Mouse (Mus musculus) left cerebral cortex, adult 2 months (tissue): Measurements from ENCODE around the gene Mdn1. TPM values are rescaled to one million over a fixed set of nuclear protein-coding genes. Genes with fewer than 3 reads are reported as not detected.
A peak's percentile ranks its signal among the peaks of the same experiment; 100 is the strongest.

Experiments
- DNase-seq, 2 experiments: peaks; one replicate each; pipeline ENCODE4 v3.0.0; 2021 to 2022; ENCODE audit warnings: low spot score in 2 of 2, mixed read lengths in 1 of 2; ENCODE audit errors: extremely low spot score in 1 of 2
- H3K27ac ChIP-seq: fragments of 200-600 bp; 2 replicates; pipeline ENCODE4 v1.8.1; 2022
- H3K4me3 ChIP-seq: fragments of 200-600 bp; 2 replicates; pipeline ENCODE4 v1.8.1; 2022
- CTCF ChIP-seq: fragments of 200-600 bp; IDR thresholded peaks from 2 replicates; pipeline ENCODE4 v1.8.1; 2022; ENCODE audit warnings: antibody characterized with exemption, mild to moderate bottlenecking, moderate library complexity
- intact Hi-C: fragments of 180-260 bp; cut with DNase I; formaldehyde crosslinking; loops from one replicate; pipeline ENCODE4 v1.15.1; 2025
- long read RNA-seq, 2 experiments: library from polyadenylated mRNA; stranded (forward); transcript quantifications; one replicate each; pipeline ENCODE4 v2.0.0; 2021; ENCODE audit warnings: borderline mapping rate in 2 of 2
- total RNA-seq, 2 experiments: library from RNA; stranded (reverse); gene quantifications; 2 replicates each; pipeline ENCODE4 v1.2.3; 2021

Mdn1 gene
- 10 to 100 TPM; 43.6 to 44.3 TPM for total RNA-seq
- long read RNA-seq, experiment 1, partial matches to known transcripts: 1 of 2 reads
- long read RNA-seq, experiment 1, other reads (novel, unspliced or antisense): 1 of 2 reads
- long read RNA-seq, experiment 2, partial matches to known transcripts: 3 of 4 reads
- long read RNA-seq, experiment 2, other reads (novel, unspliced or antisense): 1 of 4 reads

- no peak for TF ChIP-seq CTCF
- intact Hi-C loops: no loop called here
- peak; percentile 97 to 98 for DNase-seq
Observed at GRCm38 (mm10) chr4:32656918-32657662, at the start of gene Mdn1. TSS of gene Mdn1 (plus strand) at chr4:32657119.

GRCm38 (mm10) chr4:32615034-32615881 lies 41.7 kb upstream of the Mdn1 start, which contains the start of gene Casp8ap2:
TSS of gene Casp8ap2 (plus strand) at chr4:32615451.
- TF ChIP-seq CTCF: no peak
- intact Hi-C loops: no loop called here
- peak within 1 kb of the TSS; percentile 92 for H3K27ac ChIP-seq

More at GRCm38 (mm10) chr4:32656918-32657662, at the start of gene Mdn1:
- H3K27ac ChIP-seq: peak within 1 kb of the TSS; percentile 80
- peak within 1 kb of the TSS; percentile 95 for H3K4me3 ChIP-seq

DNA sequence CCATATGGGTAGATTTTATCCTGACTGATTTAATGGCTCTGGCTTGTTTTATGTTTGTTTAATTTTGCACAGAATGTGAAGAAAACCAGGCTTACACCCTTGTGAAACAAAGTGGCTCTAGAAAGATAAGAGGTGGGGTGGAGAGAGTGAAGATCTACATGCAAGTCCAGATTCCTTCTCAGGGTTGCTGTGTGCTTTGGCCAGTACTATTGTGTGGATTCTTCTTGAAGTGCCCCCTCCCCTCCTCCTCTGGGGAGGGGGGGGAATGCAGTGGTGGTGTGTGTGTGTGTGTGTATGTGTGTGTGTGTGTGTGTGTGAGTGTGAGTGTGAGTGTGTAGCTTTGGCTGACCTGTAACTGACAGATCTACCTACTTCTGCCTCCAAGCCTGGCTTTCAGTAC lies 35.3 kb upstream of the Mdn1 start:
- no peak overlapping the region for H3K4me3 ChIP-seq
- H3K27ac ChIP-seq: no peak overlapping the region
- no peak for DNase-seq
- TF ChIP-seq CTCF: no peak
- intact Hi-C loops: no loop called here

More at GRCm38 (mm10) chr4:32615034-32615881, 41.7 kb upstream of the Mdn1 start, which contains the start of gene Casp8ap2:
- peak; percentile 96 to 99 for DNase-seq
- H3K4me3 ChIP-seq: peak within 1 kb of the TSS; percentile 95

DNA sequence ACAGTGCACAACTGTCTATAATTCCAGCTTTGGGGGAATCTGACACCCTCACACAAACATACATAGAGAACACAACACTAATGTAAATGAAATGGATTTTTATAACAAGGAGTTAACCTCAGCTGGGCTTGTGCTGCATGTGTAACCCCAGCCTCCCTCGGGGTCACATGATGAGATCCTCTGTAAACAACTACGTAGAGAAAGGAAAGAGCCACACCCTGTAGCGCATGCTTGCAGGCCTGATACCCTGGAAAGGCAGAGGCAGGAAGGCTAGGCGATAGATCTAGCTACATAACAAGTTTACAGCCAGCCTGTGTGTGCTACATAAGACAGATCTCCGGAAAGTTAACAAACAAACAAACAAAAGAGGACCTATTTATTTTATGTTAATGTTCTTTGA lies 5.2 kb upstream of the Mdn1 start:
- H3K4me3 ChIP-seq: no peak overlapping the region
- intact Hi-C loops: no loop called here
- DNase-seq: no peak
- TF ChIP-seq CTCF: no peak
- H3K27ac ChIP-seq: no peak overlapping the region

DNA sequence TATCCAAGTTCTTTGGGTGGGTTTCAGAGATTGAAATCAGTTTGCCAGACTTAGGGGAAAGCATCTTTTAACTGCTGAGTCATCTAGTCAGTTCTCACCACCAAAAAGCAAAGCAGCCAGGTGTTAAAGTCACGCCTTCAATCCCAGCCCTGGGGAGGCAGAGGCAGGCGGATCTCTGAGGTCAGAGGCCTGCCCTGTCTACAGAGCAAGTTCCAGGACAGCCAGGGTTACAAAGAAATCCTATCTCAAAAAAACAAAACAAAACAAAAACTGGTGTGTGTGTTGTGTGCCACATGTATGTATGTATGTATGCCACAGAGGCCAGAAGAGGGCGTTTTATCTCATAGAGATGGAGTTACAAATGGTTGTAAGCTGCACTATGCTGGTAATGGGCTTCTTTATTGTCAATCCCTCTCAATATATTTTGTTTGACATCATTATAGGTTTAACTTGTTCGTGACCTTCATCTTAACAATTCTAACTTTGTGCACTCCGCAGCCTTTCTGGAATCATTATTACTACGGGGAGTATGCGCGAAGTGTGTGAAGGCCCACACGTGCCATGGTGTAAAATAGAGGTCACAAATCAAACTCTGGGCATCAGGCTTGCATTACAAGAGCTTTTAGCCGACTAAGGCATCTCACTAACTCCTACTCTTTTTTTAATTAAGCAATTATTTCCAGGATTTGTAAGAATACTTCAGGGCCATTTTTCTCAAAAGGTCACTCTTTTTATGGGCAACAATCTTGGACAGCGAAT lies 594 bp upstream of the Mdn1 start:
- no peak for DNase-seq
- peak overlapping the region; percentile 95 for H3K4me3 ChIP-seq
- no peak for TF ChIP-seq CTCF
- intact Hi-C loops: no loop called here
- H3K27ac ChIP-seq: peak overlapping the region; percentile 80

GRCm38 (mm10) chr4:32665843-32666242 lies 8.9 kb downstream of the Mdn1 start:
- H3K27ac ChIP-seq: no peak overlapping the region
- no peak for TF ChIP-seq CTCF
- H3K4me3 ChIP-seq: no peak overlapping the region
- intact Hi-C loops: no loop called here
- no peak for DNase-seq

DNA sequence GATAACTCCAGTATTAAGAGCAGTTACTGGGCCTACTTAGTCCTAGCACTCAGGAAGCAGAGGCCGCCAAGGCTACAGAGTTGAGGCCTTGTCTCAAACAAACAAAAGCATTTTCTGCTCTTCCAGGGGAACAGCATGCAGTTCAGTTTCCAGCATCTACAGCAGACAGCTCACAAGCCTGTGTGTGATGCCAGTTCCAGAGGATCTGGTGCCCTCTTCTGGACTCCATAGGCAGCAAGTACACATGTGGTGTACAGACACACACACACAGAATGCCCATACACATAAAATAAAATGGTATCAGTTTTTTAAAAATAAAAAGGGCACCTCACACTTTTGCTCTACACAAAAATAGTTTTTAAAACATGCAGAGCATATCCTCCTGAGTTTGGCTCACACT lies 11.4 kb downstream of the Mdn1 start:
- no peak for DNase-seq
- TF ChIP-seq CTCF: no peak; the same call in 1 of the 2 replicates
- Histone ChIP-seq H3K4me3 (no peak overlapping the region), H3K27ac (no peak overlapping the region)
- intact Hi-C loops: no loop called here

GRCm38 (mm10) chr4:32669825-32670224 lies 12.9 kb downstream of the Mdn1 start:
- no peak overlapping the region for H3K27ac ChIP-seq
- intact Hi-C loops: no loop called here
- peak; percentile 28 for TF ChIP-seq CTCF
- DNase-seq: no peak
- no peak overlapping the region for H3K4me3 ChIP-seq

- DNase-seq: no peak
- TF ChIP-seq CTCF: no peak
- H3K4me3 ChIP-seq: no peak overlapping the region
- no peak overlapping the region for H3K27ac ChIP-seq
- intact Hi-C loops: no loop called here
Observed at GRCm38 (mm10) chr4:32674025-32674424, 17.1 kb downstream of the Mdn1 start.

DNA sequence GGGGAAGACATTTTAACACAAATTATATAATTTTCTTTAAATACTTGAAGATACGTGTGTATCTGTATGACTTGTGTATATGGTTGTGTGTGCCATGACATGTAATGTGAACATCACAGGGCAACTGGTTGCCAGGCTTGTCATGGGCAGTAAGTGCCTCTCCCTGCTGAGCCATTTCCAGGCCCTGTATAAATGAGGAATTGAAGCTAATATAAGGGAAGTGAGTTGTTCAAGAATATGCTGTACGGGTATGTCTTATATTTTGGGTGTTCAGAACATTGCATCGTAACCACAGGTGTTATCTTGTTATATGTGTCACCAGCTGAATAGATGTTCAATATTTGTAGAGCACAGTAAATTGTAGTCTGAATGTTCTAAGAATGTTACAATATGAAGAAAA lies 20.6 kb downstream of the Mdn1 start:
- intact Hi-C loops: no loop called here
- no peak for TF ChIP-seq CTCF
- DNase-seq: no peak
- H3K27ac ChIP-seq: no peak overlapping the region
- no peak overlapping the region for H3K4me3 ChIP-seq

DNA sequence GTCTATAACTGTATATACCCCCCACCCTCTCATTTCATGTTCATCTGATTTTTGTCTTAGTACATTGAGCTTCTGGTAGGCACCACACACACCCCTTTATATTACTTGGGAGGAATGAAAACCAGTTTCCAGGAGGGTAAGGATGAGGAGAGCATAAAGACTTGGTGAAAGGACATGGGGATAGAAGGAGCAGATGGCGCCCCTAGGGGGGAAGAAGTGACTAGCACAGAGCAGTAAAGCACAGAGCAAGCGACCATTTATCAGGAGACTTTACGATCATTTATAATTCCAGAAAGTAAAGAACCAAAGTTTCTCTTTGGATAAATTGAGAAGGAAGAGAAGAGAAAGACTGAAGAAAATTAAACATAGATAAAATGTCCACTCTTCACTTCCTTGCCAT lies 23.9 kb downstream of the Mdn1 start:
- peak; percentile 14; the same call in 1 of the 2 replicates for TF ChIP-seq CTCF
- no peak overlapping the region for H3K4me3 ChIP-seq
- DNase-seq: no peak
- H3K27ac ChIP-seq: no peak overlapping the region
- intact Hi-C loops: no loop called here
